Mouse (Mus musculus): Measurements from ENCODE around the gene Adipor1.

DNA sequence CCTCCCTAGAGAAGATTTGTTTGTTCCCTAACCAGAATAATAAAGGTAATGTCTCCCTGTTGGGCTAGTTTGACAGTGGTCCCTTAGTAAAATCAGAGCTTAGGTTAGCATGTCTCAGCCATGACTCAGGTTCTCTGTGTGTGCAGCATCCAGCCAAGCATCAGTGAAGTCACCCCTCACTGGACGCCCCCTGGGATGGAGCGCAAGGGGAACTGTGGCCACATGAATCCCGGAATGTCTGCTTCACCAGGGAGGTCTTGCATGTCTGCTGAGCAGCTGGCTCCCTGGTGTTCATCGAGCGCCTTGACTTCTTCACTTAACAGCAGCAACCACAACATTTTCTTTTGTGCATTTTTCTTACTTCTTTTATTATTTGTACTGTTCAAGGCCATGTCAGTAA is 21.4 kb upstream of the Adipor1 start:
- TF ChIP-seq CTCF (IDR thresholded peaks at IDR 0.05; ENCODE audit: low read depth), result no peak
- TF ChIP-seq EP300 (IDR thresholded peaks at IDR 0.05; ENCODE audit: low read depth), result no peak
